Mouse (Mus musculus): ENCODE measurements around the gene Gipc3.

DNA sequence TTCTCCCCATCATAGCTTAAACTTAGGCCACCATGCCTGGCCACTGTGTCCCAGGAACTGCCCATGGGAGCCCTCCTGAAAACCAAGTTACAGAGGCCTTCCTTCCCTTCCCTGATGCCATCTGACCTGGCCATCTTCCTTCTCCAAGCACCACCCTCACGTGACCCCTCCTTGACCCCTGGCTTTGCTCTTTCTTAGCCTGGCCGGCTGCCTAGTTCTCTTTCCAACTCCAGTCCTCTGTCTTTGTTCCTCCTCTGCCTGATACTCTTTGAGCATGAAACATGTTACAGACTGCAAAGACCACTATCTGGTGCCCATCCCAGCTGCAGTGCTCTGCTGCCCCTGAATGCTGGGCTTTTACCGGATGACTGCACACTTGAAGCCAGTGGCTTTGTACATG is 46.3 kb upstream of the Gipc3 start:
- TF ChIP-seq CTCF (IDR thresholded peaks at IDR 0.05; ENCODE audit: extremely low read depth, insufficient read depth, insufficient read length, insufficient replicate concordance) (no peak), POLR2A (IDR thresholded peaks at IDR 0.05; ENCODE audit: low read depth, low read length) (no peak)
